Mouse (Mus musculus) MEL (cell line): ENCODE measurements around the gene Lrp3. TPM values are rescaled to one million over a fixed set of nuclear protein-coding genes. Genes with fewer than 3 reads are reported as not detected.

Source experiments
- DNase-seq: peaks from one replicate; pipeline ENCODE4 v3.0.0; 2011; ENCODE audit warnings: low read depth, low spot score
- H3K27ac ChIP-seq: 2 replicates; pipeline ENCODE4 v1.5.1; 2012; ENCODE audit warnings: low read depth, mild to moderate bottlenecking, control low read depth, low read length, moderate library complexity; ENCODE audit not compliant: control insufficient read depth
- H3K27me3 ChIP-seq, 2 experiments: fragments of 150-350 bp in 1 of 2; sonication (generic) in 1 of 2; 2 replicates each; pipeline ENCODE4 v1.6.1; 2012; ENCODE audit warnings: low read length in 2 of 2, mild to moderate bottlenecking in 2 of 2, improper control_type of control experiment in 1 of 2, moderate library complexity in 1 of 2; ENCODE audit not compliant: insufficient read depth in 2 of 2, control insufficient read depth in 1 of 2
- H3K36me3 ChIP-seq, 2 experiments: 2 replicates each; pipeline ENCODE4 v1.6.1; 2012 to 2014; ENCODE audit warnings: low read length in 2 of 2, improper control_type of control experiment in 1 of 2, inconsistent platforms in 1 of 2, mild to moderate bottlenecking in 1 of 2; ENCODE audit not compliant: insufficient read depth in 2 of 2, control insufficient read depth in 1 of 2
- H3K4me1 ChIP-seq, 2 experiments: fragments of 150-350 bp in 1 of 2; sonication (generic) in 1 of 2; 2 replicates each; pipeline ENCODE4 v1.6.1; 2012; ENCODE audit warnings: low read length in 2 of 2, improper control_type of control experiment in 1 of 2, mild to moderate bottlenecking in 1 of 2; ENCODE audit not compliant: insufficient read depth in 2 of 2, control insufficient read depth in 1 of 2
- H3K4me3 ChIP-seq, 2 experiments: fragments of 150-350 bp in 1 of 2; sonication (generic) in 1 of 2; 2 replicates each; pipeline ENCODE4 v1.5.1; 2012; ENCODE audit warnings: low read depth in 2 of 2, low read length in 2 of 2, mild to moderate bottlenecking in 2 of 2, moderate library complexity in 2 of 2, control low read depth in 1 of 2, improper control_type of control experiment in 1 of 2; ENCODE audit not compliant: control insufficient read depth in 1 of 2, insufficient read depth in 1 of 2
- H3K79me2 ChIP-seq: 2 replicates; pipeline ENCODE4 v1.6.1; 2012; ENCODE audit warnings: mild to moderate bottlenecking, low read length, moderate library complexity; ENCODE audit not compliant: control insufficient read depth, poor library complexity, insufficient read depth
- H3K9ac ChIP-seq: 2 replicates; pipeline ENCODE4 v1.6.1; 2012; ENCODE audit warnings: low read depth, mild to moderate bottlenecking, control low read depth, low read length, moderate library complexity; ENCODE audit not compliant: control insufficient read depth, poor library complexity, severe bottlenecking
- H3K9me3 ChIP-seq: fragments of 150-350 bp; sonication (generic); replicated peaks from 2 replicates; pipeline ENCODE4 v1.6.1; 2012; ENCODE audit warnings: mild to moderate bottlenecking, low read length, improper control_type of control experiment, moderate library complexity; ENCODE audit not compliant: insufficient read depth
- BHLHE40 ChIP-seq: IDR thresholded peaks from 2 replicates; pipeline ENCODE4 v1.6.1; 2012; ENCODE audit warnings: low read depth, mild to moderate bottlenecking, inconsistent platforms, low read length, improper control_type of control experiment, borderline replicate concordance
- CHD1 ChIP-seq: IDR thresholded peaks from 2 replicates; pipeline ENCODE4 v1.6.1; 2012; ENCODE audit warnings: low read depth, mild to moderate bottlenecking, inconsistent platforms, low read length, improper control_type of control experiment
- CHD2 ChIP-seq: IDR thresholded peaks from 2 replicates; pipeline ENCODE4 v1.6.1; 2011; ENCODE audit warnings: low read length, improper control_type of control experiment
- ELF1 ChIP-seq: IDR thresholded peaks from 2 replicates; pipeline ENCODE4 v1.6.1; 2014; ENCODE audit warnings: low read depth, mild to moderate bottlenecking, inconsistent platforms, low read length, improper control_type of control experiment, moderate library complexity
- EP300 ChIP-seq, 2 experiments: IDR thresholded peaks; 2 replicates each; pipeline ENCODE4 v1.6.1; 2011; ENCODE audit warnings: improper control_type of control experiment in 2 of 2, low read length in 2 of 2, low read depth in 1 of 2, mild to moderate bottlenecking in 1 of 2
- ETS1 ChIP-seq: IDR thresholded peaks from 2 replicates; pipeline ENCODE4 v1.6.1; 2012; ENCODE audit warnings: low read depth, mild to moderate bottlenecking, inconsistent platforms, low read length, improper control_type of control experiment, moderate library complexity
- JUND ChIP-seq: IDR thresholded peaks from 2 replicates; pipeline ENCODE4 v1.6.1; 2011; ENCODE audit warnings: low read depth, mild to moderate bottlenecking, improper control_type of control experiment, low read length
- KAT2A ChIP-seq: conservative IDR thresholded peaks from 2 replicates; pipeline ENCODE4 v1.6.1; 2012; ENCODE audit warnings: low read depth, low read length, improper control_type of control experiment, inconsistent platforms
- MAFK ChIP-seq: IDR thresholded peaks from 2 replicates; pipeline ENCODE4 v1.6.1; 2011; ENCODE audit warnings: low read depth, mild to moderate bottlenecking, low read length, improper control_type of control experiment, borderline replicate concordance
- MAX ChIP-seq: IDR thresholded peaks from 2 replicates; pipeline ENCODE4 v1.6.1; 2011; ENCODE audit warnings: low read length, improper control_type of control experiment
- MAZ ChIP-seq: IDR thresholded peaks from 2 replicates; pipeline ENCODE4 v1.6.1; 2012; ENCODE audit warnings: low read depth, mild to moderate bottlenecking, inconsistent platforms, low read length, improper control_type of control experiment
- MEF2A ChIP-seq: IDR thresholded peaks from 2 replicates; pipeline ENCODE4 v1.6.1; 2014; ENCODE audit warnings: low read depth, mild to moderate bottlenecking, inconsistent platforms, low read length, improper control_type of control experiment; ENCODE audit not compliant: poor library complexity, insufficient replicate concordance, severe bottlenecking; ENCODE audit errors: extremely low read depth
- MXI1 ChIP-seq: IDR thresholded peaks from 2 replicates; pipeline ENCODE4 v1.6.1; 2011; ENCODE audit warnings: mild to moderate bottlenecking, low read depth, low read length, improper control_type of control experiment
- MYB ChIP-seq: IDR thresholded peaks from 2 replicates; pipeline ENCODE4 v1.6.1; 2011; ENCODE audit warnings: mild to moderate bottlenecking, low read depth, low read length, improper control_type of control experiment
- NELFE ChIP-seq: IDR thresholded peaks from 2 replicates; pipeline ENCODE4 v1.6.1; 2011; ENCODE audit warnings: low read depth, low read length, improper control_type of control experiment
- NRF1 ChIP-seq: IDR thresholded peaks from 2 replicates; pipeline ENCODE4 v1.6.1; 2014; ENCODE audit warnings: low read depth, mild to moderate bottlenecking, inconsistent platforms, low read length, improper control_type of control experiment, moderate library complexity; ENCODE audit not compliant: poor library complexity, insufficient read depth, severe bottlenecking
- POLR2A ChIP-seq, 2 experiments: IDR thresholded peaks; 2 replicates each; pipeline ENCODE4 v1.6.1; 2011 to 2012; ENCODE audit warnings: low read length in 2 of 2, mild to moderate bottlenecking in 2 of 2, control low read depth in 1 of 2, improper control_type of control experiment in 1 of 2, low read depth in 1 of 2, moderate library complexity in 1 of 2; ENCODE audit not compliant: control insufficient read depth in 1 of 2, insufficient read depth in 1 of 2, poor library complexity in 1 of 2
- POLR2AphosphoS2 ChIP-seq: IDR thresholded peaks from 2 replicates; pipeline ENCODE4 v1.6.1; 2011; ENCODE audit warnings: low read length, improper control_type of control experiment
- POLR2AphosphoS5 ChIP-seq: IDR thresholded peaks from 2 replicates; pipeline ENCODE4 v1.6.1; 2012; ENCODE audit warnings: low read depth, borderline replicate concordance, mild to moderate bottlenecking, inconsistent platforms, low read length, moderate library complexity, mixed read lengths
- RAD21 ChIP-seq: IDR thresholded peaks from 2 replicates; pipeline ENCODE4 v1.6.1; 2011; ENCODE audit warnings: mild to moderate bottlenecking, low read depth, low read length, improper control_type of control experiment
- RCOR1 ChIP-seq: IDR thresholded peaks from 2 replicates; pipeline ENCODE4 v1.6.1; 2012; ENCODE audit warnings: low read depth, mild to moderate bottlenecking, inconsistent platforms, low read length, improper control_type of control experiment
- SIN3A ChIP-seq: IDR thresholded peaks from 2 replicates; pipeline ENCODE4 v1.6.1; 2012; ENCODE audit warnings: low read length, improper control_type of control experiment, inconsistent platforms
- SMC3 ChIP-seq: IDR thresholded peaks from 2 replicates; pipeline ENCODE4 v1.6.1; 2011; ENCODE audit warnings: low read depth, low read length, improper control_type of control experiment
- TBP ChIP-seq: IDR thresholded peaks from 2 replicates; pipeline ENCODE4 v1.8.0; 2011; ENCODE audit warnings: low read depth, low read length, improper control_type of control experiment
- TCF12 ChIP-seq: IDR thresholded peaks from 2 replicates; pipeline ENCODE4 v1.6.1; 2014; ENCODE audit warnings: low read depth, mild to moderate bottlenecking, inconsistent platforms, low read length, improper control_type of control experiment, moderate library complexity
- UBTF ChIP-seq: IDR thresholded peaks from 2 replicates; pipeline ENCODE4 v1.6.1; 2012; ENCODE audit warnings: low read depth, mild to moderate bottlenecking, inconsistent platforms, low read length, improper control_type of control experiment, moderate library complexity, borderline replicate concordance; ENCODE audit not compliant: insufficient read depth
- USF1 ChIP-seq: IDR thresholded peaks from 2 replicates; pipeline ENCODE4 v1.6.1; 2014; ENCODE audit warnings: low read depth, mild to moderate bottlenecking, inconsistent platforms, low read length, improper control_type of control experiment, moderate library complexity
- USF2 ChIP-seq, 2 experiments: IDR thresholded peaks; 2 replicates each; pipeline ENCODE4 v1.6.1; 2011 to 2012; ENCODE audit warnings: improper control_type of control experiment in 2 of 2, low read length in 2 of 2, borderline replicate concordance in 1 of 2, inconsistent platforms in 1 of 2, low read depth in 1 of 2, mild to moderate bottlenecking in 1 of 2; ENCODE audit not compliant: insufficient read depth in 1 of 2
- ZC3H11A ChIP-seq: IDR thresholded peaks from 2 replicates; pipeline ENCODE4 v1.6.1; 2012; ENCODE audit warnings: low read depth, mild to moderate bottlenecking, inconsistent platforms, low read length, improper control_type of control experiment
- ZKSCAN1 ChIP-seq: IDR thresholded peaks from 2 replicates; pipeline ENCODE4 v1.6.1; 2012; ENCODE audit warnings: low read depth, mild to moderate bottlenecking, inconsistent platforms, low read length, improper control_type of control experiment, moderate library complexity
- ZMIZ1 ChIP-seq: IDR thresholded peaks from 2 replicates; pipeline ENCODE4 v1.6.1; 2012; ENCODE audit warnings: low read depth, mild to moderate bottlenecking, inconsistent platforms, low read length, improper control_type of control experiment, moderate library complexity
- polyA plus RNA-seq, 2 experiments: library from polyadenylated mRNA; stranded (reverse) in 1 of 2; unstranded in 1 of 2; fragments of >175 nt in 1 of 2; fragments of >200 nt in 1 of 2; gene quantifications; 2 replicates each; pipeline versions ENCODE4 v1.2.1 to v1.2.4; 2012; ENCODE audit warnings: low replicate concordance in 2 of 2, low read depth in 1 of 2; ENCODE audit not compliant: insufficient read length in 2 of 2, insufficient read depth in 1 of 2, missing spikeins in 1 of 2
- total RNA-seq: library from RNA; depleted of rRNA; stranded (reverse); fragments of 300-350 nt; gene quantifications from 2 replicates; pipeline ENCODE4 v1.2.3, GENCODE M21; 2012; rRNA removed

Lrp3 gene
- total RNA-seq (not detected in 2 replicates), polyA plus RNA-seq (not detected)

DNA sequence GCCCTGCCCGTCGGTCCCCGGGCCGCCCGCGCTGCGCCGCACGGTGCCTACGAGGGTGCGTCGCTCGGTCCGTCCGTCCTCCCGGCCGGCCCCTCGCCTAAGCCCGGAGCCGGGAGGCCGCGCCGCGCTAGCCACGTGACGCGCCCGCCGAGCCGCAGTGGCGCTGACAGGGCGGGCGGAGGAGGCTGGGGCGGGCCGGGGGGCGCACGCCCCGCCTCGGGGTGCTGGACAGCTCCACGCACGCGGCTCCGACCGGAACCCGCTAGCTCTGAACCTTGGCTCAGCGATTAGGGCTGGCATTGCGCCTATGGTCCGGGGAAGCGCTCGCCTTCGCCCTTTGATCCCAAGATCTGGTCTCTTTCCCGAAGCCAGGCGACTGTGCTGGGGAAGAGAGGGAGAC is at the start of gene Lrp3:
Gene Lrp3, minus strand, starts transcription at position 274 of the 400 bp plus-strand sequence.
- no peaks in the 10 kb centered on the region for H3K36me3 ChIP-seq
- H3K79me2 ChIP-seq = no peaks in the 10 kb centered on the region
- DNase-seq = no peak
- no peak within 1 kb of the TSS for H3K4me3 ChIP-seq
- no peaks in the 10 kb centered on the region for H3K9me3 ChIP-seq
- H3K27me3 ChIP-seq = no peaks in the 10 kb centered on the region; a peak in 1 of 4 replicates
- no peaks in the 10 kb centered on the region for H3K4me1 ChIP-seq
- no peak within 1 kb of the TSS for H3K9ac ChIP-seq
- no peak for TF ChIP-seq USF1
- H3K27ac ChIP-seq = no peak within 1 kb of the TSS

GRCm38 (mm10) chr7:35264746-35265145 is 49.4 kb upstream of the Lrp3 start:
- Histone ChIP-seq H3K4me3 (no peak overlapping the region), H3K9ac (no peak overlapping the region; the same call in 1 of the 2 replicates), H3K27ac (no peak overlapping the region), H3K9me3 (no peaks in the 10 kb centered on the region), H3K36me3 (peaks cover 0 to 5% of the 10 kb centered on the region in 2 experiments; a peak in 2 of 4 replicates), H3K27me3 (no peaks in the 10 kb centered on the region), H3K79me2 (no peaks in the 10 kb centered on the region), H3K4me1 (peaks cover 0 to 21% of the 10 kb centered on the region in 2 experiments; a peak in 2 of 4 replicates)
- peak; percentile 72 for DNase-seq
- TF ChIP-seq USF1 (no peak), ELF1 (no peak), NELFE (no peak), KAT2A (no peak), RAD21 (peak; percentile 77), SIN3A (no peak), BHLHE40 (0 out of 2 replicates have a peak, but pooled peaks have one; percentile 20), CHD1 (no peak), ETS1 (no peak), POLR2AphosphoS2 (no peak), MXI1 (no peak), RCOR1 (no peak), MAFK (no peak), TBP (no peak), MAX (no peak), CHD2 (no peak), EP300 (IDR thresholded peaks at IDR 0.05; ENCODE audit: low read depth in 1 of 2, low read length in 2 of 2) (no peak), USF2 (IDR thresholded peaks at IDR 0.05; ENCODE audit: borderline replicate concordance in 1 of 2, insufficient read depth in 1 of 2, low read depth in 1 of 2, low read length in 2 of 2) (no peak), MEF2A (no peak), MYB (no peak), POLR2AphosphoS5 (no peak), ZC3H11A (peak; percentile 54), JUND (no peak), NRF1 (no peak), ZKSCAN1 (no peak), TCF12 (no peak), UBTF (no peak), MAZ (0 out of 2 replicates have a peak, but pooled peaks have one; percentile 19), POLR2A (IDR thresholded peaks at IDR 0.05; ENCODE audit: control insufficient read depth in 1 of 2, insufficient read depth in 1 of 2, low read depth in 1 of 2, low read length in 2 of 2, poor library complexity in 1 of 2) (no peak), ZMIZ1 (no peak), SMC3 (peak; percentile 58)
